Mouse (Mus musculus) MEL (cell line): ENCODE results near the gene Rpain. TPM values are rescaled to one million over a fixed set of nuclear protein-coding genes. Genes with fewer than 3 reads are reported as not detected.

Source experiments
- DNase-seq: peaks from one replicate; pipeline ENCODE4 v3.0.0; 2011; ENCODE audit warnings: low read depth, low spot score
- H3K27ac ChIP-seq: 2 replicates; pipeline ENCODE4 v1.5.1; 2012; ENCODE audit warnings: low read depth, mild to moderate bottlenecking, control low read depth, low read length, moderate library complexity; ENCODE audit not compliant: control insufficient read depth
- H3K27me3 ChIP-seq, 2 experiments: fragments of 150-350 bp in 1 of 2; sonication (generic) in 1 of 2; 2 replicates each; pipeline ENCODE4 v1.6.1; 2012; ENCODE audit warnings: low read length in 2 of 2, mild to moderate bottlenecking in 2 of 2, improper control_type of control experiment in 1 of 2, moderate library complexity in 1 of 2; ENCODE audit not compliant: insufficient read depth in 2 of 2, control insufficient read depth in 1 of 2
- H3K36me3 ChIP-seq, 2 experiments: 2 replicates each; pipeline ENCODE4 v1.6.1; 2012 to 2014; ENCODE audit warnings: low read length in 2 of 2, improper control_type of control experiment in 1 of 2, inconsistent platforms in 1 of 2, mild to moderate bottlenecking in 1 of 2; ENCODE audit not compliant: insufficient read depth in 2 of 2, control insufficient read depth in 1 of 2
- H3K4me1 ChIP-seq, 2 experiments: fragments of 150-350 bp in 1 of 2; sonication (generic) in 1 of 2; 2 replicates each; pipeline ENCODE4 v1.6.1; 2012; ENCODE audit warnings: low read length in 2 of 2, improper control_type of control experiment in 1 of 2, mild to moderate bottlenecking in 1 of 2; ENCODE audit not compliant: insufficient read depth in 2 of 2, control insufficient read depth in 1 of 2
- H3K4me3 ChIP-seq, 2 experiments: fragments of 150-350 bp in 1 of 2; sonication (generic) in 1 of 2; 2 replicates each; pipeline ENCODE4 v1.5.1; 2012; ENCODE audit warnings: low read depth in 2 of 2, low read length in 2 of 2, mild to moderate bottlenecking in 2 of 2, moderate library complexity in 2 of 2, control low read depth in 1 of 2, improper control_type of control experiment in 1 of 2; ENCODE audit not compliant: control insufficient read depth in 1 of 2, insufficient read depth in 1 of 2
- H3K79me2 ChIP-seq: 2 replicates; pipeline ENCODE4 v1.6.1; 2012; ENCODE audit warnings: mild to moderate bottlenecking, low read length, moderate library complexity; ENCODE audit not compliant: control insufficient read depth, poor library complexity, insufficient read depth
- H3K9ac ChIP-seq: 2 replicates; pipeline ENCODE4 v1.6.1; 2012; ENCODE audit warnings: low read depth, mild to moderate bottlenecking, control low read depth, low read length, moderate library complexity; ENCODE audit not compliant: control insufficient read depth, poor library complexity, severe bottlenecking
- H3K9me3 ChIP-seq: fragments of 150-350 bp; sonication (generic); replicated peaks from 2 replicates; pipeline ENCODE4 v1.6.1; 2012; ENCODE audit warnings: mild to moderate bottlenecking, low read length, improper control_type of control experiment, moderate library complexity; ENCODE audit not compliant: insufficient read depth
- CHD1 ChIP-seq: IDR thresholded peaks from 2 replicates; pipeline ENCODE4 v1.6.1; 2012; ENCODE audit warnings: low read depth, mild to moderate bottlenecking, inconsistent platforms, low read length, improper control_type of control experiment
- CTCF ChIP-seq, 3 experiments: IDR thresholded peaks in 2 of 3; conservative IDR thresholded peaks in 1 of 3; 2 replicates each; pipeline ENCODE4 v1.5.1; 2011 to 2012; ENCODE audit warnings: low read length in 3 of 3, low read depth in 2 of 3, mild to moderate bottlenecking in 2 of 3, improper control_type of control experiment in 1 of 3, inconsistent platforms in 1 of 3, mixed read lengths in 1 of 3, moderate library complexity in 1 of 3; ENCODE audit not compliant: control insufficient read depth in 1 of 3, insufficient read depth in 1 of 3, poor library complexity in 1 of 3, severe bottlenecking in 1 of 3
- ELF1 ChIP-seq: IDR thresholded peaks from 2 replicates; pipeline ENCODE4 v1.6.1; 2014; ENCODE audit warnings: low read depth, mild to moderate bottlenecking, inconsistent platforms, low read length, improper control_type of control experiment, moderate library complexity
- EP300 ChIP-seq, 2 experiments: IDR thresholded peaks; 2 replicates each; pipeline ENCODE4 v1.6.1; 2011; ENCODE audit warnings: improper control_type of control experiment in 2 of 2, low read length in 2 of 2, low read depth in 1 of 2, mild to moderate bottlenecking in 1 of 2
- ETS1 ChIP-seq: IDR thresholded peaks from 2 replicates; pipeline ENCODE4 v1.6.1; 2012; ENCODE audit warnings: low read depth, mild to moderate bottlenecking, inconsistent platforms, low read length, improper control_type of control experiment, moderate library complexity
- GABPA ChIP-seq: IDR thresholded peaks from 2 replicates; pipeline ENCODE4 v1.6.1; 2012; ENCODE audit warnings: low read depth, mild to moderate bottlenecking, inconsistent platforms, low read length, improper control_type of control experiment, moderate library complexity
- MAZ ChIP-seq: IDR thresholded peaks from 2 replicates; pipeline ENCODE4 v1.6.1; 2012; ENCODE audit warnings: low read depth, mild to moderate bottlenecking, inconsistent platforms, low read length, improper control_type of control experiment
- MEF2A ChIP-seq: IDR thresholded peaks from 2 replicates; pipeline ENCODE4 v1.6.1; 2014; ENCODE audit warnings: low read depth, mild to moderate bottlenecking, inconsistent platforms, low read length, improper control_type of control experiment; ENCODE audit not compliant: poor library complexity, insufficient replicate concordance, severe bottlenecking; ENCODE audit errors: extremely low read depth
- MYB ChIP-seq: IDR thresholded peaks from 2 replicates; pipeline ENCODE4 v1.6.1; 2011; ENCODE audit warnings: mild to moderate bottlenecking, low read depth, low read length, improper control_type of control experiment
- POLR2AphosphoS2 ChIP-seq: IDR thresholded peaks from 2 replicates; pipeline ENCODE4 v1.6.1; 2011; ENCODE audit warnings: low read length, improper control_type of control experiment
- POLR2AphosphoS5 ChIP-seq: IDR thresholded peaks from 2 replicates; pipeline ENCODE4 v1.6.1; 2012; ENCODE audit warnings: low read depth, borderline replicate concordance, mild to moderate bottlenecking, inconsistent platforms, low read length, moderate library complexity, mixed read lengths
- RAD21 ChIP-seq: IDR thresholded peaks from 2 replicates; pipeline ENCODE4 v1.6.1; 2011; ENCODE audit warnings: mild to moderate bottlenecking, low read depth, low read length, improper control_type of control experiment
- SIN3A ChIP-seq: IDR thresholded peaks from 2 replicates; pipeline ENCODE4 v1.6.1; 2012; ENCODE audit warnings: low read length, improper control_type of control experiment, inconsistent platforms
- TBP ChIP-seq: IDR thresholded peaks from 2 replicates; pipeline ENCODE4 v1.8.0; 2011; ENCODE audit warnings: low read depth, low read length, improper control_type of control experiment
- UBTF ChIP-seq: IDR thresholded peaks from 2 replicates; pipeline ENCODE4 v1.6.1; 2012; ENCODE audit warnings: low read depth, mild to moderate bottlenecking, inconsistent platforms, low read length, improper control_type of control experiment, moderate library complexity, borderline replicate concordance; ENCODE audit not compliant: insufficient read depth
- USF2 ChIP-seq, 2 experiments: IDR thresholded peaks; 2 replicates each; pipeline ENCODE4 v1.6.1; 2011 to 2012; ENCODE audit warnings: improper control_type of control experiment in 2 of 2, low read length in 2 of 2, borderline replicate concordance in 1 of 2, inconsistent platforms in 1 of 2, low read depth in 1 of 2, mild to moderate bottlenecking in 1 of 2; ENCODE audit not compliant: insufficient read depth in 1 of 2
- ZKSCAN1 ChIP-seq: IDR thresholded peaks from 2 replicates; pipeline ENCODE4 v1.6.1; 2012; ENCODE audit warnings: low read depth, mild to moderate bottlenecking, inconsistent platforms, low read length, improper control_type of control experiment, moderate library complexity
- ZNF384 ChIP-seq: IDR thresholded peaks from 2 replicates; pipeline ENCODE4 v1.6.1; 2012; ENCODE audit warnings: low read depth, mild to moderate bottlenecking, inconsistent platforms, low read length, improper control_type of control experiment
- polyA plus RNA-seq, 2 experiments: library from polyadenylated mRNA; stranded (reverse) in 1 of 2; unstranded in 1 of 2; fragments of >175 nt in 1 of 2; fragments of >200 nt in 1 of 2; gene quantifications; 2 replicates each; pipeline versions ENCODE4 v1.2.1 to v1.2.4; 2012; ENCODE audit warnings: low replicate concordance in 2 of 2, low read depth in 1 of 2; ENCODE audit not compliant: insufficient read length in 2 of 2, insufficient read depth in 1 of 2, missing spikeins in 1 of 2
- total RNA-seq: library from RNA; depleted of rRNA; stranded (reverse); fragments of 300-350 nt; gene quantifications from 2 replicates; pipeline ENCODE4 v1.2.3, GENCODE M21; 2012

Rpain gene
- total and polyA plus RNA-seq, 3 experiments: 60.8 to 93.5 TPM; not detected in 1

DNA sequence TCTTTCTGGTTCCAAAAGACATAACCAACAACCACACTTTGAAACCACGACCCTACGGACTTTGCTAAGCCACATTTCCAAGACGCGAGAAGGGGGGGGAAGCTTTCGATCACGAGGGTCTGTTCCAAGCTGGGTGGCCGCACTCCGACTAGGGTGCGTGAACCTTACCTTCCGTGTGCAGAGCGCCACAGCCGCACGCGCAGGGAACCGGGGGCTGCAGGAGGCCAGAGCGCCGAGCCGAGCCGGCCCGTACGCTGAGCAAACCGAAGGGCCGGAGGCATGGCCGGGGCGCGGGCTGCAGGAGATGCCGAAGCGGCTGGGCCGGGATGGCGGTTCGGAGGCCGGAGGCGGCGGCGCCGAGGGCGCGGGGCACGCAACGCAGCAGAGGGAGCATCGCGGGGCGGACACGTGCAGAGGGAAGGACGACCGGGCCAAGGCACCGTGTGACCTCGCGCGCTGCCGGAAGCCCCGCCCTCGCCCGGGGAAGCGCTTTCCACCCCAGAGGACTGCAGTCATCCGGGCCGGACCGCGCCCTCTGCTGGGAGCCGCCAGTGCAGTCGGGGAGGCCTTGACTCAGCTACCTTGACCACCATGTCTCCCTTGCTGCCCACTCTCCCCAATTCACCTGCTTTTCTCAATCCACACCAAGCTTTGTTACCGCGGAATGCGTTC lies 12.7 kb downstream of the Rpain start, which contains the start of gene C1qbp (continued):
- TF ChIP-seq ELF1 (peak; percentile 76), CTCF (IDR thresholded peaks at IDR 0.05 in 2 of 3, conservative IDR thresholded peaks at IDR 0.05 in 1 of 3; ENCODE audit: control insufficient read depth in 1 of 3, insufficient read depth in 1 of 3, low read depth in 2 of 3, low read length in 3 of 3, poor library complexity in 1 of 3, severe bottlenecking in 1 of 3) (peak; percentile 87 to 100 (median 94)), MAZ (peak; percentile 96)

DNA sequence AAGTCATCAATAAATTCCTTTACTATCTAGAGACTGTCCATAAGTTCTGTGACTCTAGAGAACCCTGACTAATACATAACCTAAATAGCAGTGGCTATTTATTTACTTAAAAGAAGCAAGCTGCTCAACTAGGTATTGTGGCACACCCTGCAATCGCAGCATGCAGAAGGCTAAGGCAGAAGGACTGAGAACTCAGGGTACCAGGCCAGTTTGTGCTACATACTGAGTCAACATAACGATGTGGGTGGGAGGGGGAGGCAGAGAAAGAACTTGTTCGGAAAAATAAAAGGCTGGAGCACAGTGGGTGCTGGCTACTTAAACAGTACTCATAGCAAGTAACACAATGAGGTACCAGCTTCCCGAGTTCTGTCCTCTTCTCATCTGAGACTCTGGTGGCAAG lies 31.2 kb downstream of the Rpain start:
- Histone ChIP-seq H3K79me2 (peaks cover 38% of the 10 kb centered on the region), H3K27me3 (no peaks in the 10 kb centered on the region), H3K9ac (no peak overlapping the region), H3K36me3 (peaks cover 11 to 28% of the 10 kb centered on the region in 2 experiments), H3K27ac (no peak overlapping the region), H3K4me1 (peaks cover 0 to 10% of the 10 kb centered on the region in 2 experiments; a peak in 3 of 4 replicates), H3K4me3 (no peak overlapping the region), H3K9me3 (no peaks in the 10 kb centered on the region)
- TF ChIP-seq UBTF (no peak), EP300 (IDR thresholded peaks at IDR 0.05; ENCODE audit: low read depth in 1 of 2, low read length in 2 of 2) (no peak)
- DNase-seq: no peak

DNA sequence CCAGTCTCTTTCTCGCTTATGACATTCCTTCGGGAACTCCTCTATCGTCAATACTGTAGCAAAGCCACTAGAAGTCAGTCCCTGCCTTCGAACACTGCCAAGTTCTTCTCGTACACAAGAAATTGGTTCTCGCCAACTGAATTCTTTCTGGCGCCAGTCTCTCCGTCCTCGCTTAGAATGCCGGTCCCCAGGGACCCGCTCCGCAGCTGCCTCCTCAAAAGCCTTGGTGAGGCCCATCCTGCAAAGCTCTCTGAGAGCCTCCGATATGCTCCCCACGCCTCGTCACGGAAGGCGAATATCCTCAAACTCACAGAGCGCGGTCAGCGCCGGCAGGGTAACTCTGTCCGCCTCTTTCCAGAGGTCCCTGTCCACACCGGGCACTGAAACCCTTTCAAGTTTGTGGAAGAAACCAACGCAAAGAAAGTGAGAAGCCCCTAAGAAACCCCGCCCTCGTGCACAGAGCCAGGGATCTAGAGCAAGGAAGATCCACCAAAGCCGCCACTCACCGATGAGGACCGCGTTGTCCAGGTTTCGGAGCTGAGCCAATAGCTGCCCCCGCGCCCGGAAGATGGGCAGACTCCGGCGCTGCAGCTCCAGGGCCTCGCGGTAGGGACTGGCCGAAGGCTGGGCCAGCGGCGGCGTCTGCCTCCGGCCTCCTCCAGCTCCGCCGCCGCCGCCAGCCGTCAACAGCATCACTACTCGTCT lies 33.8 kb downstream of the Rpain start:
- no peaks in the 10 kb centered on the region for H3K9me3 ChIP-seq
- H3K79me2 ChIP-seq: peaks cover 38% of the 10 kb centered on the region
- TF ChIP-seq RAD21 (no peak), TBP (peak; percentile 30; the same call in 1 of the 2 replicates)
- peak; percentile 85 for DNase-seq
- peaks cover 11% of the 10 kb centered on the region in 2 experiments for H3K36me3 ChIP-seq
- H3K4me1 ChIP-seq: peaks cover 0 to 10% of the 10 kb centered on the region in 2 experiments; a peak in 3 of 4 replicates
- H3K4me3 ChIP-seq: peak overlapping the region; percentile 91 to 98
- H3K9ac ChIP-seq: peak overlapping the region; percentile 96
- H3K27me3 ChIP-seq: no peaks in the 10 kb centered on the region
- H3K27ac ChIP-seq: peak overlapping the region; percentile 56

- Histone ChIP-seq H3K36me3 (peaks cover 7 to 14% of the 10 kb centered on the region in 2 experiments), H3K79me2 (peaks cover 36% of the 10 kb centered on the region), H3K4me1 (peaks cover 0 to 10% of the 10 kb centered on the region in 2 experiments; a peak in 3 of 4 replicates), H3K27me3 (no peaks in the 10 kb centered on the region), H3K9me3 (no peaks in the 10 kb centered on the region), H3K4me3 (peak within 1 kb of the TSS; percentile 91 to 98), H3K27ac (peak within 1 kb of the TSS; percentile 56), H3K9ac (peak within 1 kb of the TSS; percentile 96)
- DNase-seq: peak; percentile 100
- TF ChIP-seq POLR2AphosphoS2 (peak; percentile 78), MYB (no peak), ZNF384 (peak; percentile 49; the same call in 1 of the 2 replicates), POLR2AphosphoS5 (no peak), UBTF (peak; percentile 61; the same call in 1 of the 2 replicates), ETS1 (peak; percentile 83), EP300 (IDR thresholded peaks at IDR 0.05; ENCODE audit: low read depth in 1 of 2, low read length in 2 of 2) (peak in 1 of 2 experiments; percentile 58; a peak in 2 of 4 replicates), GABPA (no peak; the same call in none of the 2 replicates), CHD1 (peak; percentile 94; the same call in 1 of the 2 replicates), TBP (peak; percentile 94), ZKSCAN1 (peak; percentile 73), USF2 (IDR thresholded peaks at IDR 0.05; ENCODE audit: borderline replicate concordance in 1 of 2, insufficient read depth in 1 of 2, low read depth in 1 of 2, low read length in 2 of 2) (no peak), SIN3A (peak; percentile 100), RAD21 (no peak), MEF2A (no peak)
These were observed 34.3 kb downstream of the Rpain start, which contains the start of gene Dhx33 for GRCm38 (mm10) chr11:71004316-71004773. Gene Dhx33, minus strand, starts transcription at chr11:71004437.
